Mouse (Mus musculus) B cell, adult 67 days (primary cell): Measurements from ENCODE around the gene Tshz3. TPM values are rescaled to one million over a fixed set of nuclear protein-coding genes. Genes with fewer than 3 reads are reported as not detected.

Experiments
- total RNA-seq, 2 experiments: library from RNA; stranded (reverse); gene quantifications; 4 replicates each; pipeline ENCODE4 v1.2.4; 2023

The Tshz3 gene
- not detected for total RNA-seq

DNA sequence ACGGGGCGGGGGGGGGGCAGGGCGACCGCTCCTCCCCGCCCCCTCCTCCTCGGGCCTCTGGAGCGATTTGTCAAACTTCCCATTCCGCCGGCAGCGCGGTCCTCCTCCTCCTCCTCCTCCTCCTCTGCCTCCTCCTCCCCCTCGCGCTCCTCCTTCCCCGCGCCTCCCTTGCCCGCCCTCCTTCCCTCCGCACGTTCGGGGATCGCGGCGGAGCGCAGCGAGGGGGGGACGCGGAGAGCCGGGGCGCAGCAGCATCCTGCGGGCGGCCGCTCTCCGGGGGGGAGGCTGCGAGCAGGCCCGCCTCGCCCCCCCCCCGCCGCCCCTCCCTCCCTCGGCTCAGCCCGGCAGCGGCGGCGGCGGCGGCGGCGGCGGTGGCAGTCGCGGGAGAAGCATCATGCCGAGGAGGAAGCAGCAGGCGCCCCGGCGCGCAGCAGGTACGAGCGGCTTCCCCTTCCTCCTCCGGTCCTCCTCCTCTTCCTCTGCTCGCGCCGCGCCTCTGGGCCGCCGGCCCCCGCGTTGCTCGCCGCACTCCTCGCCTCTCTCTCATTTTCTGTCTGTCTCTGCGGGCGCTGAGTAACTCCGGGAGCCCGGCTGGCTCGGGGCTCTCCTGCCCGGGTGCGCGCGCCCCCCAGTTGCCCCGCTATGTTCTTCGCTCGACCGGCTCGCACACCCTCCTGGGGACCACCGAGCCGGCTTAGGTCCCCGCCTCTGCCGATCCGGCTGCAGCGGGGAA lies at the start of gene Tshz3:
TSS of gene Tshz3 (plus strand) at position 263 of the 733 bp plus-strand sequence.

